In genomic region chr1:133325951-133326350, GRCm38 (mm10) we compare ENCODE assay signal across 43 mouse cellular contexts. TPM values are rescaled to one million over a fixed set of nuclear protein-coding genes. Genes with fewer than 3 reads are reported as not detected.
"Had no signal": no experiment of that assay in that cellular context is flagged by ENCODE, and none has a peak within 500 bp of the region (broad histone marks: within the 10 kb centered on the region; RNA-seq: fewer than 3 reads in every experiment).

No protein-coding gene starts in this region.

- H3K4me3 ChIP-seq: heart, adult 2 months; heart, embryonic 13.5 days; heart, embryonic 15.5 days; hindbrain, embryonic 10.5 days; hindbrain, embryonic 12.5 days; kidney, embryonic 15.5 days; limb, embryonic 13.5 days; limb, embryonic 15.5 days; liver, embryonic 12.5 days had no signal

- H3K9ac ChIP-seq: heart, embryonic 13.5 days; heart, embryonic 15.5 days; hindbrain, embryonic 12.5 days; hindbrain, embryonic 14.5 days; kidney, embryonic 15.5 days; limb, embryonic 13.5 days; limb, embryonic 15.5 days; liver, embryonic 12.5 days; liver, embryonic 14.5 days had no signal

- H3K36me3 ChIP-seq: heart, embryonic 13.5 days; heart, embryonic 15.5 days; hindbrain, embryonic 10.5 days; hindbrain, embryonic 12.5 days; kidney, embryonic 15.5 days; limb, embryonic 13.5 days; limb, embryonic 15.5 days; liver, embryonic 12.5 days had no signal

- DNase-seq: gastrocnemius, postnatal 14 days; gastrocnemius, postnatal 36 days; heart, adult 11 months; heart, adult 2 months; heart, postnatal 14 days; heart, postnatal 36 days; kidney, adult 11 months; kidney, adult 2 months; kidney, adult 9 months; kidney, postnatal 14 days; kidney, postnatal 36 days; layer of hippocampus, adult 9-11 months; layer of hippocampus, postnatal 36 days; left cerebral cortex, postnatal 4 days had no signal

- H3K9me3 ChIP-seq: heart, embryonic 13.5 days; heart, embryonic 15.5 days; hindbrain, embryonic 10.5 days; hindbrain, embryonic 12.5 days; kidney, embryonic 15.5 days; limb, embryonic 13.5 days; limb, embryonic 15.5 days; liver, embryonic 12.5 days had no signal

- H3K4me1 ChIP-seq: liver, embryonic 12.5 days had no signal

- H3K27ac ChIP-seq: heart, adult 2 months; heart, embryonic 13.5 days; heart, embryonic 15.5 days; hindbrain, embryonic 10.5 days; hindbrain, embryonic 12.5 days; hindbrain, embryonic 14.5 days; kidney, embryonic 15.5 days; kidney, postnatal 0 days; limb, embryonic 13.5 days; limb, embryonic 15.5 days; liver, embryonic 12.5 days; liver, embryonic 14.5 days had no signal

RNA-seq across cellular contexts. Expression of gene Kiss1, which starts 4.3 kb away (rescaled TPM):
- total RNA-seq: gastrocnemius, adult 8-10 months; gastrocnemius, postnatal 14 days; gastrocnemius, postnatal 36 days; heart, adult 2 months; heart, postnatal 14 days; heart, postnatal 36 days; layer of hippocampus, adult 18-20 months; layer of hippocampus, adult 8-10 months; layer of hippocampus, postnatal 14 days; layer of hippocampus, postnatal 36 days; left cerebral cortex, adult 18-20 months; left cerebral cortex, adult 8-10 months; left cerebral cortex, postnatal 10 days; left cerebral cortex, postnatal 4 days; liver, adult 2 months had no signal
- polyA plus RNA-seq: gonadal fat pad, adult 2 months; heart, adult 2 months; heart, embryonic 11.5 days; heart, embryonic 13.5 days; heart, embryonic 15.5 days; heart, postnatal 0 days; hindbrain, embryonic 10.5 days; hindbrain, embryonic 12.5 days; hindbrain, embryonic 14.5 days; hindbrain, embryonic 16.5 days; intestine, embryonic 14.5 days; intestine, embryonic 16.5 days; kidney, adult 2 months; kidney, embryonic 15.5 days; kidney, postnatal 0 days; large intestine, adult 2 months; limb, embryonic 11.5 days; limb, embryonic 13.5 days; limb, embryonic 15.5 days; liver, adult 2 months; liver, embryonic 12.5 days; liver, embryonic 14.5 days; liver, embryonic 16.5 days had no signal

RNA-seq across cellular contexts. Expression of gene Golt1a, which starts 16.4 kb away (rescaled TPM):
- total RNA-seq: gastrocnemius, adult 8-10 months; gastrocnemius, postnatal 14 days; gastrocnemius, postnatal 36 days; heart, adult 2 months; heart, postnatal 14 days; heart, postnatal 36 days; layer of hippocampus, adult 18-20 months; layer of hippocampus, adult 8-10 months; layer of hippocampus, postnatal 14 days; layer of hippocampus, postnatal 36 days had no signal
- polyA plus RNA-seq: heart, embryonic 11.5 days; heart, embryonic 15.5 days; heart, postnatal 0 days; hindbrain, embryonic 10.5 days; hindbrain, embryonic 12.5 days; hindbrain, embryonic 14.5 days; hindbrain, embryonic 16.5 days; limb, embryonic 11.5 days; limb, embryonic 13.5 days; limb, embryonic 15.5 days had no signal

RNA-seq across cellular contexts. Expression of gene Ren1, which starts 24.4 kb away (rescaled TPM):
- total RNA-seq: gastrocnemius, adult 8-10 months; gastrocnemius, postnatal 14 days; gastrocnemius, postnatal 36 days; layer of hippocampus, adult 8-10 months; layer of hippocampus, postnatal 36 days; left cerebral cortex, adult 18-20 months; left cerebral cortex, adult 8-10 months; left cerebral cortex, postnatal 10 days; left cerebral cortex, postnatal 25 days; left cerebral cortex, postnatal 4 days; liver, adult 2 months had no signal
- polyA plus RNA-seq: heart, embryonic 11.5 days; limb, embryonic 11.5 days had no signal
